Mouse (Mus musculus) central nervous system, embryonic 14 days (tissue): ENCODE results near the gene Gas8. TPM values are rescaled to one million over a fixed set of nuclear protein-coding genes. Genes with fewer than 3 reads are reported as not detected.

Experiments
- polyA plus RNA-seq: library from polyadenylated mRNA; depleted of rRNA; stranded (reverse); fragments of >200 nt; gene quantifications from 2 replicates; pipeline ENCODE4 v1.2.3, GENCODE M21; 2012; rRNA removed

Gas8 gene
- polyA plus RNA-seq, result 50.1 and 54.0 TPM in 2 replicates

DNA sequence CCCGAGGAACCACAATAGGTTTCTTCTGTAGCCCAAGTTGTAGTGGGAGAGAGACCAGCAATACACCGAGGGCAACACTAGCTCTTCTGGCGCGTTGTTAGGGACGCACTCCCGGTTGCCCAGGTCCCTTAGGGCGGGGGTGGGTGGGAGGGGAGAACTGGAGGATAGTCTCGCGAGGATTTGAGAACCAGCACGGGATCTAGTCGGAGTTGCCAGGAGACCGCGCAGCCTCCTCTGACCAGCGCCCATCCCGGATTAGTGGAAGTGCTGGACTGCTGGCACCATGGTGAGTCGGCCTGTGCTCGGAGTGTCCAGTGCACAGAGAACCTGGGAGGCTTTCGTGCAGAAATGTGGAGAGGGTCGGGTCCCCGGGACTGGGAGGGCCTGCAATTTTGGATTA, at the start of gene Gas8:
Gas8 (plus strand) TSS at position 168 of the 400 bp plus-strand sequence.

DNA sequence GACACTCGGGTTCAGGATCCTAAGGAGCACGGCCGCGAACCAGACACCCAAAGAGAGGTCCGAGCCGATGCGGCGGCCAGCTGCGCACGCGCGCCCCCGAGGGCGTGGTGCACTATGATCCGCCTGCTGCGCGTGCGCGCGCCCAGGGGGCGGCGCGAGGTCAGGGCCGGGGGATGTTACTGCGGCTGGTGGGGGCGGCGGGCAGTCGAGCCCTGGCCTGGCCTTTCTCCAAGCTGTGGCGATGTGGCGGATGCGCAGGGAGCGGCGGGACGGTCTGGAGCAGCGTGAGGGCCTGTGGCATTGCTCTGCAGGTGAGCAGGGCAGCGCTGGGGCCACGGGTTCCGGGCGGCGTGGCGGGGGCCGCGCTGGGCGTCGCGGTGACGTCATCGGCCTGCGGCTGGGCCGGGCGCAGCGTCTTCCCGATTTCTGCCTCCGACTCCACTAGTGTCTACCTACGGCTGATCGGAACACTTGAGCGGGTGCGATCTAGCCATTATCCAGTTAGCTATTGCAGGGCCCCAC, 40.8 kb upstream of the Gas8 start, which contains the start of gene Afg3l1:
Afg3l1 (plus strand) TSS at position 167 of the 522 bp plus-strand sequence.

DNA sequence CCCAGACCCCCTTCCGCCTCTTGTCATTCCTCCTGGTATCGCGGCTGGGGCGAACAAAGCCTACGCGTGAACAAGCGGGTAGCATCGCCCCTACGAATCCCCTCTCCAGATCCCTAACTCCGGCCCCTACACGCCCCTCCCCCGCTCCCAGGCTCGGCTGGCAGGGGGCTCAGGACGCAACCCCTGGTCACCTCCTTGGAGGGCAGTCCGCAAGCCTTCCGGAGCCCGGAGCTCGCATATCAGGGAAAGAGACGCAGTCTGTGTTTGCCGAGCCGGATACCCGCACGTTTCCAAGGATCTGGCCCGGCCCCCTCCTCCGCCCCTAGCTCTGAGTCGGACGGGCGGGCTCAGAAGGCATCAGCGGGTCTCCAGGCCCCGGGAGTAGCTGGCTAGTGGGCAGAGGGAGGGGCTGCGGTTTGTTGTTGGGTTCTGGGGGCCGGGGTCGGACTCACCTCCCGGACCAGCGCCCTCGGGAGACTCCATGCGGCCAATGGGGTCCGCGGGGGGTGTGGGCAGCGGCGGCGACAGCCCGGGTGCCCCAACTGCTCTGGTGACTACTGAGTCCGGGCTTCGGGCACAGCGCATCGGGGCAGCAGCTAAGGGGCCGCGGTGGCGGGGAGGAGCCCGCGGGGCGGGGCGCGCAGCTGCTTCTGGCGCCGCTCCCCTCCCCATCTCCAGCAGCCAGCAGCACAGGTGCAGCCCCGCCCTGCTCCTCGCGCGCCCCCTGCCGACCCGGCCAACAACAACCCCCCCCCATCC, 3.7 kb upstream of the Gas8 start, which contains the start of gene Dbndd1:
Dbndd1 (minus strand) TSS at position 683 of the 759 bp plus-strand sequence.

Other genes with a start within 250 kb of the Gas8 start
- 27.6 and 35.1 TPM in 2 replicates for gene Fanca, start 200.3 kb upstream of the Gas8 start, polyA plus RNA-seq
- 37.7 and 44.4 TPM in 2 replicates for gene Spire2, start 186.1 kb upstream of the Gas8 start, polyA plus RNA-seq
- gene Tcf25, start 145.1 kb upstream of the Gas8 start, polyA plus RNA-seq, result 267 and 295 TPM in 2 replicates
- gene Mc1r, start 111.7 kb upstream of the Gas8 start, polyA plus RNA-seq, result 0.02 and 0.10 TPM in 2 replicates
- gene Tubb3, start 107.4 kb upstream of the Gas8 start, polyA plus RNA-seq, result 2,181 and 2,513 TPM in 2 replicates
- 44.5 and 45.5 TPM in 2 replicates for gene Def8, start 95.3 kb upstream of the Gas8 start, polyA plus RNA-seq
- 30.8 and 32.1 TPM in 2 replicates for gene Afg3l1, start 40.9 kb upstream of the Gas8 start, polyA plus RNA-seq
- 60.2 and 68.5 TPM in 2 replicates for gene Dbndd1, start 3.4 kb upstream of the Gas8 start, polyA plus RNA-seq
- 20.4 and 23.8 TPM in 2 replicates for gene Rhou, start 135.1 kb downstream of the Gas8 start, polyA plus RNA-seq